Mouse (Mus musculus) cerebellum, adult 8-10 months (tissue): ENCODE measurements around the gene Prtg.

Source experiments
- DNase-seq: peaks from one replicate; pipeline ENCODE4 v3.0.0; 2022

The Prtg gene

DNA sequence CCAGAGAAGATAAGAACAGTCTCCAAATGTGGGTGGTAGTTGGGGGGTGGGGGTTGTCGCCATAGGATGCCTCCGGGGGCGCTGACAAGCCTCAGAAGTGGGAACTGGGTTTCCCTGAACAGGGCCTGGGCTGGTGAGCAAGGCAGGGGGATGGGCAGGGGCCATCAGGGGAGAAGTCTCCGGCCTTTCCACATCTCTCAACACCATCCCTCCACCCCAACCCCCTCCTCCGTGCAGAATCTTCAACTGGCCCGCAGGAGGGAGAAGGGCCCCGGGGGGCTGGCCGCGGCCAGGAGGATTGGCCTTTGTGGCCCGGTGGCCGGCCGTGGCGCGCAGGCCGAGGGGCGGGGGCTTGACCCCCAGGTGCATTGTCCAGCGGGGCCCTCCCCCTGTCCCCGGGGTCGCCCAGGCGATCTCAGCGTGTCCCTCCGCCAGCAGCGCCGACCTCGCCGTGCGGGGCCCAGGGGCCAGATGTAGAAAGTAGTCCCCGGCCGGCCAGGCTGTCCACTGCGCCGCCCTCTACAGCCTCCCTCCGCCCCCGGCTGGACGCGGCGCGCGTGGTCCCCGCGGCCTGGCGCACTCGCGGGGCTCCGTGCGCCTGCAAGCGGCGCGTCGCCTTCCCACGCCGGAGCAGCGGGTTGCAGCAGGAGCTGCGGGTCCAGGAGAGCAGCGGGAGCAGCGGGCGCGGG, at the start of gene Prtg:
Prtg (plus strand) TSS at position 144 of the 689 bp plus-strand sequence.
- DNase-seq, result peak; percentile 9

- DNase-seq, result no peak
Measured at GRCm38 (mm10) chr9:72757143-72757542, 49.5 kb upstream of the Prtg start.

DNA sequence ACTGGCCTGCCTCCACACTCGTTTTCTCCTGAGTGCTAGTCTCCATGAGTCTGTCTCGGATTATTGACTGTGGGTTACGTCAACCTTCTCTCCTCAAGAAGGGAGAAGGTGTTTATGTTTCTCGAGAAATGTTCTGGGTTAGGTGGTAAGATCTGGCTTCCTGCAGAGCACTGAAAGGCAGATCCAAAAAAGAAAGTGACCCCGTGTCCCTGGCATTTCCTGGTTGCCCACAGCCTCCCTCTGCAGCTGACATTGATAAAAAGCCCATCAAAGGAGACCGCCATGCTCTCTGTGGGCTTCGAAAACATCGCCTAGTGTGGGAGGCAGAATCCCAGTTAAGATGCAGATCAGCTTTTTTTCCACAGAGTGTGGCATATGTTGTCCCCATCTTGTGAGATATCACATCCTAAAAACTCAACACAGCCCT, 48.0 kb upstream of the Prtg start:
- DNase-seq, result no peak

- no peak for DNase-seq
Measured at GRCm38 (mm10) chr9:72763050-72763718, 43.5 kb upstream of the Prtg start.

DNA sequence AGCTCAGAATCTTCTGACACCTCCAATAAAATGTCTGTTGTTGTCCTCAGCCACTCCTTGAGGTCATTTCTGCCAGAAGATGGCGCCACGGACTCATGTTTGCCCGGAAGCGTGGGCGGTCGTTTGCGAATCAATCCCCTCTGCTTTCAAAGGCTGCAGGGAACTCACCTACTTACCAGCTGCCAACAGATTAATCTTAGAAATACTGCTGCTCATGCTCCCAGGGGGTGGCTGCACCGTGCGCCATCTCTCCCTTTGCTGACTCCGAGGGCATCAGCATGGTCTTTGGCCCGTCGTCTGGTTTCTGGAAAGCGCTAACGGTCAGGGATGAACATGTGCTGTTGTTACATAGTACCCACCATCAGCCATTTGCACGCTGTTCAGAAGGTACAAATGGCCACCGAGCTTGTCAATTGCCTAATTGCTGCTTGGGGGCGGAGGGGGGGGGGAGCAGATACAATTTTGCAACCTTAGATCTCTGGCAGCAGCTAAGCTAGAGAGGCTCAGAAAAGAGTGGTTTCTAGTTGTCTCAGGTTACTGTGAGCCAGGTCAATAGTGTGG, 39.8 kb upstream of the Prtg start:
- DNase-seq, result peak; percentile 51

DNA sequence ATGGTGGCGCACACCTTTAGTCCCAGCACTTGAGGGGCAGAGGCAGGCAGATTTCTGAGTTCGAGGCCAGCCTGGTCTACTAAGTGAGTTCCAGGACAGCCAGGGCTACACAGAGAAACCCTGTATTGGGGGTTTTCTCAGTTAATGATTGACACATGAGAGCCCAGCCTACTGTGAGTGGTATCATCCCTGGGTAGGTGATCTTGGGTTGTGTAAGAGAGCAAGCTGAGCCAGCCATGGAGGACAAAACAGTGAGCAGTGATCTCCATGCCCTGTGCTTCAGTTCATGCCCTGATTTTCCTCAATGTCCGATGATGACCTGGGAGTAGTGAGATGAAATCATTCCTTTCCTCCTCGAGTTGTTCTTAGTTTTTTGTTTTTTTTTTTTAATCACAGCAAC, 31.7 kb upstream of the Prtg start:
- DNase-seq, result no peak

- no peak for DNase-seq
Measured at GRCm38 (mm10) chr9:72779004-72779403, 27.7 kb upstream of the Prtg start.

GRCm38 (mm10) chr9:72779733-72780132, 26.9 kb upstream of the Prtg start:
- no peak for DNase-seq

GRCm38 (mm10) chr9:72780694-72781093, 26.0 kb upstream of the Prtg start:
- DNase-seq, result no peak

DNA sequence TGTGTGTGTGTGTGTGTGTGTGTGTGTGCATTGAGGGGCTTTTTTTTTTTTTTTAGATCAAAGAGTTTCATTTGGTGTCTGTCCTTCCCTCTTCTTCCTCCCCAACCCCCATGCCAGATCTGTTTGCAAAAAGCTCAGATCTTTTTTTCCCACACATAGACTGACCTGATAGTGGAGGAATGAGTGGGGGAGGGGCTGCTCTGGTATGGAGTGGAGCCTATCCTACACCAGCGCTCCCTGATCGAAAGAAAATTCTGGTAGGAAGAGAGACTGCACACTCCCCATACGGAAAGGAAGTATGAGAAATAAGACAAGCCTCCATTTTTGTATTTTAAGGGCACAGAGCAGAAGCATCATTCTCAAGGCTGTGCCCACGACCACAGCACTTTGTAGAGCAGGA, 25.2 kb upstream of the Prtg start:
- DNase-seq, result no peak

- no peak for DNase-seq
Measured at GRCm38 (mm10) chr9:72782121-72782520, 24.6 kb upstream of the Prtg start.

DNA sequence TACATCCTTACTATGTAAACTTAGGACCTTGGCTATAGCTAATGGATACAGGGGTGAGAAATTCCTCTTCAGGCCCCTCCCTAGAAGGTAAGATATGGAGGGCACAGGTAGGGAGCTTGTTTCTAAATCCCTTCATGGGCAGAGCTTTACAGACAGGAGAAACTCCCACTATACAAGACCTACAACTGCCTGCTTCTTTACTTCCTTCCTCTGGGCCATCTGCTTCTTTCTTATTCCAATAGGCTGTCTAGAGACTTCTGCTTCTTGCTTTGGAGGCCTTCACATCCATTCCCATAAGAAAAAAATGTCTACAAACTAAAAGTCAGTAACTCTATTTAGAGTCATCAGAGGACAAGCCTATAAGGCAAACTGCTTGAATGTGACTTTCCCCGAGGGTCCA, 18.9 kb upstream of the Prtg start:
- no peak for DNase-seq

DNA sequence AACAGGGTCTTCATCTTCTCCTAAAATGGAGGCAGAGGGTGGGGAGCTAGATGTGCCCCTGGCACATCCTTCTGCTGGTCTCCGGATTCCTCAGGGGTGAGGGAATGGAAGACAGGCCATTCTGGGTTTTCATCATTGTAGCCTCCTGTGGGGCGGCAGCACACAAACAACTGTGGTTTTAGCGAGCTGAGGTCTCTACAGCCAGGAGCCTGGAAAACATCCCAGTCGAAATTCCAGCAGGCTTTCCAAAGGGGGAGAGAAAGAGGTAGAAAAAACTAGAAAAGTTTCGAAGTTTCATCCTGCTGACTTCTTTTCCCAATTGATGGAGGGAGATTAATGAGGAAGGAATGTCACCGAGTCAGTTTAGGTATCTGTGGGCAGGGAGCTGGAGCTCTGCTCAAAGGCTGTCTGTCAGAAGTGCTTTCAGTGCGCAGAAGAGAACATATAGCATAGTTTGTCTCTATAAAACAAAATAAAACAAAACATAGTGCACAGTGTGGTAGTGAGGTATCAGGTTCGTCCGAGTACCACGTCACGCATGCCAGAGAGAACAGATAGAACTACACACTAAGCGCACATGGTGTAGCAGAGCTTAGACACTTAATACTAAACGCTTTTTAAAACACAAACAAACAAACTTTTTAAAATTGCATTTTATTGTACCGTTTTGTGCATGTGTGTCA, 16.0 kb upstream of the Prtg start:
- DNase-seq, result no peak

GRCm38 (mm10) chr9:72791213-72791582, 15.5 kb upstream of the Prtg start:
- DNase-seq, result no peak

GRCm38 (mm10) chr9:72791681-72792080, 15.0 kb upstream of the Prtg start:
- DNase-seq, result no peak

GRCm38 (mm10) chr9:72795243-72795642, 11.4 kb upstream of the Prtg start:
- DNase-seq, result no peak

DNA sequence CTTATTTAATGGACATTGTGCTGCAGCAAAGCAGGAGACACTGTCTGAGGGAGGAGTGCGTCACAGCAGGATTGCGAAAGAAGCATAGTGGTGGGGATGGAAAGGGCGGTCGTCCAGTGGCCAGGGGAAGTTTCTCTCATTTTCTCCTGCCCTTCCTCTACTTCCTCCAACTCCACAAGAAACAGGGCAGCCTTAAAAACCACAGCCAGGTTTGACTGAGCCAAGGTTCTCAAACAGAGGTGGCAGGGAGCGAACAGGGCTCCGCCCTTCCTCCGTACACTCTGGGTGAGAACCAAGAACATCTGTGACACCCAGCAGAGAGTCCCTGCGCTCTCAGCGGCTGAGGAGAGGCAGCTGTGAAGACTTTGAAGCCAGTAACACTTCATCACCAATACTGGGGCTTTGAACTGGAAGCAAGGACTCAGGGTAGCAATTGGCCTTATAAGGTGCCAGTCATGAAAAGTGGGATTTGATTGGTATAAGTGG, 9.5 kb upstream of the Prtg start:
- DNase-seq, result no peak

DNA sequence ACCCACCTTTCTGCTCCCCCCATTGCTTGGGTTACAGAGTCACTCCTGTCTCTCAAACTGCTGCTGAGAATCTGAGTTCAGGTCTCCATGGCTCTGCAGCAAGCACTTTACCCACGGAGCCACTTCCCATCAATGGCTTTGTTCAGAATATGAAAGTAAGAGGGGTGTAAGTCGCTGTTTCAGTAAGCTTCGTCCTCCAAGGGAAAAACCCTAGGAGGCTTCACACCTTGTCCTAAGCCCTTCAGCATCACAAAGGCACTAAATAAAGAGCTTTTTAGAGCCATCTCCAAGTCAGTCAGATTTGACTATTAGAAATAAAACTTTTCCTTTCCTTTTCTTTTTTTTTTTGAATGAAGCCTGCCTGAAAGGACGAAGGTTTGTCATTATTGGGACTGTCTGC, 3.4 kb upstream of the Prtg start:
- no peak for DNase-seq

DNA sequence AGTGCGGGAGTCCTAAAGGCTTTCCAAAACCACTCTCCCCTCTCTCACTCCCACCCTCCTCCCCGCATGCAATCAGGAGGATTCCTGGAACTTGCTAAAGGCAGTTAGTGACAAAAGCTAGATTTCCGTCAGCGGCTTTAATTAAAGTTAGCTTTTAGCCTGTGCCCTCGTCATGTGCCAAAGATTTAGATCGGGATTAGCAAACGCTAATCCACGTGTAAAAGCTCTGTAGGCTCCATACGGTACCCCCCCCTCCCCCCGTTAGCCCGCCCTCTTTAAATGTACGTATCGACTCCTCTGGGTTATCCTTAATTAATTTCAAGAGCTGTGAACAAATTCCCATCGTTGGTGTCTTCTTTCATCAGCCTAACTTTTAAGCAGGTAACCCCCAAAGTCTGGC, 528 bp upstream of the Prtg start:
- no peak for DNase-seq

DNA sequence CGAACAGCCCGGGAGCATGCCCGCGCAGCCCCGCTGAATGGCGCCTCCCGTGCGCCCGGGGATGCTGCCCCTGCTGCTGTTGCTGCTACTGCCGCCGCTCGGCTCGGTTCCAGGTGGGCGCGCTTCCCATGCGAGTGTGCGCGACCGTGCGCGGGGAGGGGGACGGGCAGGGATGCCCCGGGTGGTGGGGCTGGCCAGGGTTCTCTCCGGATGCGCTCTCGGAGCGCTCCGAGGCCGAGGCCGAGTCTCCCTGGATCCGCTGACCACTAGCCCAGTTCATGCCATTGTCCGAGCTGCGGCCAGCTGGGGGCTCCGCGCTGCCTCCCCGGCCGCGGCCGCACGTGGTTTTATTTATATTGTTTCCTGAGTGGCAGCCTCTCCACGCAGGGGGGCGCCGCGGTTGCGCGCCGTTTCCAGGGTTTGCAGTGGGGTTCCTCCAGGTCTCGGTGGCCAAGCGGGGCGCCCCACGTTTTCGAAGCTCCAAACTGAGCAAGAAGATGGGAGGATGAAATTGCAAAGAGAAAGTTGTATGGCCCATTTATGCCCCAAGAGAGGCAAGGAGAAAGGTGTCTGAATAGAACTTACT, 839 bp downstream of the Prtg start:
- DNase-seq, result peak; percentile 4

DNA sequence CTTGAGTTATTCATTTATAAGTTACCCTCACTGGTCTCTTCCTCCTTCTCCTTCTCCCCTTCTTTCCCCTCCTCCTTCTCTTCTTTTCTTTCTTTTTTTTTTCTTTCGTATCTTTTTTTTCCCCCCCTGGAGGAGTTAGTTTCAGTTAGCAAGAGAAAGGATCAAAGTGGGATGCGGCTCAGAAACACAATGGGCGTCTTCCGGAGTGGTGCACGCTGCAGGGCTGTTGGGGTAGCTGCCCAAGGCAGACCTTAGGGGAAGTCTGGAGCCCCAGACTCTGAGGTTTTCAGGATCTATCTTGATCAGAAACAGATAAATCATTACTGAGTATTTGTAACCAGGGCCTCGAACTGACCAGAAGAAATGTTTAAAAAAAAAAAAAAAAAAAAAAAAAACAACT, 1.5 kb downstream of the Prtg start:
- DNase-seq, result no peak

DNA sequence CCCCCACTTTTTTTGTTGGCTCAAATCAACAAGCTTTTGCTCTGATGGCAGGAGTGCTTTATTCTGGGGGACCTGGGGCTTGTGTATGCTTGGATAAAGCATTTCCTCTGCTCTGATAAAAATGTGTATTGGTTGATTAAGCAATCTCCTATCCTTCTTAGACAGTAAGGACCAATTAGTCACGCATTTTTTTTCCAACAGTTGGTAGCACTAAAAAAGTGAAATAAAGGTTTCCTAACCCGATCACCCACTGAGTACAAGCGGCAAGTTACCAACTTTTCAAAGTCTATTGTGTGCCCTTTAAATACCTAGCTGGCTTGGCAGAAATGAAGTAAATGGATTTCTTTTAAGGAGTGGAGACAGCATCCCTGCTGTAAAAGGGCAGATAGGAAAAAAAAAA, 1.9 kb downstream of the Prtg start:
- no peak for DNase-seq

DNA sequence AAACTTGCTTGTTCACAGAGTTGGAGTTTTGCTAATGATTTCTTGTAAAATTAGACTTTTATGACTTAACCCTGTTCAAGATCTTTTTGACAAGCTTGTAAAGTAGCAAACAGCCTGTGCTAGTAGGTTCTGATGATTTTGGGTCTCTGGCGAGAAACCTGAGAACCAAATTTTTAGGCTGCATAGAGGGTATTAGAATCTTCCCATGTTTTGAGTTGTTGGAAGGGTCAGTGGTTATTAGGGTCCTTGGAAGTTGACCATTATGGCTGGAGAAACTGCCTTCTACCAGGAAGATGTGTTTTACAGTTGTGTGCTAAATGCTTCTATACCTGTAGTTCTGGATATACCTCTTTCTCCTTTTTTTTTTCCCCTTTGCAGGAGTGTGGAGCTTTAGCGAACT, 2.4 kb downstream of the Prtg start:
- no peak for DNase-seq
